Mouse (Mus musculus): ENCODE results near the gene Kcnmb3.
"Not testable (repeated sequence)": the region's sequence is repeated elsewhere in the genome, so short reads cannot be mapped to it uniquely, and the experiment has no call there.

Gene Kcnmb3

GRCm38 (mm10) chr3:32430394-32430793 lies 61.6 kb downstream of the Kcnmb3 start:
- peak; percentile 72 for DNase-seq (ENCODE audit: low read depth)

DNA sequence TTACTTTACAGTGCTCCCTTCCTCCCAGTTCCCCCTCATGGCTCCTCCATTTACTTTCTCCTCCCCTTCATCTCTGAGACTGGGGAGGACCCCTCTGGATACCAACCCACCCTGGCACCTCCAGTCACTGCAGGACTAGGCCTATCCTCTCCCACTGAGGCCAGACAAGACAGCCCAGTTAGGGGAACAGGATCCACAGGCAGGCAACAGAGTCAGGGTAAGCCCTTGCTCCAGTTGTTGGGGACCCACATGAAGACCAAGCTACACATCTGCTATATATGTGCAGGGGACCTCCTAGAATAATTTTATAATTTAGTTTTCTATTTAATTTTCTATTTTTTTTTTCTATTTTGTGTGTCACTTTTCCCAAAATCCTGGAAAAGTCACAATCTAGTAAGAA lies 62.7 kb downstream of the Kcnmb3 start:
- DNase-seq (ENCODE audit: low read depth), result not testable (repeated sequence)

GRCm38 (mm10) chr3:32428921-32429320 lies 63.1 kb downstream of the Kcnmb3 start:
- peak; percentile 24 for DNase-seq (ENCODE audit: low read depth)

GRCm38 (mm10) chr3:32428361-32428760 lies 63.7 kb downstream of the Kcnmb3 start:
- DNase-seq (ENCODE audit: low read depth), result no peak

GRCm38 (mm10) chr3:32427695-32428094 lies 64.3 kb downstream of the Kcnmb3 start:
- peak; percentile 83 for DNase-seq (ENCODE audit: low read depth)

Measured in 416B (cell line).